Mouse (Mus musculus) layer of hippocampus, adult 18-20 months (tissue): ENCODE results near the gene Foxg1. TPM values are rescaled to one million over a fixed set of nuclear protein-coding genes. Genes with fewer than 3 reads are reported as not detected.

Experiments
- DNase-seq, 2 experiments: peaks; one replicate each; pipeline ENCODE4 v3.0.0; 2022; ENCODE audit warnings: low spot score in 2 of 2
- total RNA-seq, 2 experiments: library from RNA; stranded (reverse); gene quantifications; 2 replicates each; pipeline ENCODE4 v1.2.3; 2021

Foxg1 gene
- total RNA-seq, 2 experiments from 2014 or later, result 147 to 152 TPM

DNA sequence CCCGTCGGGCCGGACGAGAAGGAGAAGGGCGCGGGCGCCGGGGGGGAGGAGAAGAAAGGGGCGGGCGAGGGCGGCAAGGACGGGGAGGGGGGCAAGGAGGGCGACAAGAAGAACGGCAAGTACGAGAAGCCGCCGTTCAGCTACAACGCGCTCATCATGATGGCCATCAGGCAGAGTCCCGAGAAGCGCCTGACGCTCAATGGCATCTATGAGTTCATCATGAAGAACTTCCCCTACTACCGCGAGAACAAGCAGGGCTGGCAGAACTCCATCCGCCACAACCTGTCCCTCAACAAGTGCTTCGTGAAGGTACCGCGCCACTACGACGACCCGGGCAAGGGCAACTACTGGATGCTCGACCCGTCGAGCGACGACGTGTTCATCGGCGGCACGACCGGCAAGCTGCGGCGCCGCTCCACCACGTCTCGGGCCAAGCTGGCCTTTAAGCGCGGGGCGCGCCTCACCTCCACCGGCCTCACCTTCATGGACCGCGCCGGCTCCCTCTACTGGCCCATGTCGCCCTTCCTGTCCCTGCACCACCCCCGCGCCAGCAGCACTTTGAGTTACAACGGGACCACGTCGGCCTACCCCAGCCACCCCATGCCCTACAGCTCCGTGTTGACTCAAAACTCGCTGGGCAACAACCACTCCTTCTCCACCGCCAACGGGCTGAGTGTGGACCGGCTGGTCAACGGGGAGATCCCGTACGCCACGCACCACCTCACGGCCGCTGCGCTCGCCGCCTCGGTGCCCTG lies 2.6 kb downstream of the Foxg1 start, which contains the start of gene Gm43517:
Gene Gm43517, plus strand, starts transcription at position 299 of the 755 bp plus-strand sequence.
- DNase-seq, result peak in 1 of 2 experiments; percentile 55

DNA sequence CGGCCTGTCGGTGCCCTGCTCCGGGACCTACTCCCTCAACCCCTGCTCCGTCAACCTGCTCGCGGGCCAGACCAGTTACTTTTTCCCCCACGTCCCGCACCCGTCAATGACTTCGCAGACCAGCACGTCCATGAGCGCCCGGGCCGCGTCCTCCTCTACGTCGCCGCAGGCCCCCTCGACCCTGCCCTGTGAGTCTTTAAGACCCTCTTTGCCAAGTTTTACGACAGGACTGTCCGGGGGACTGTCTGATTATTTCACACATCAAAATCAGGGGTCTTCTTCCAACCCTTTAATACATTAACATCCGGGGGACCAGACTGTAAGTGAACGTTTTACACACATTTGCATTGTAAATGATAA lies 3.2 kb downstream of the Foxg1 start:
- no peak for DNase-seq

DNA sequence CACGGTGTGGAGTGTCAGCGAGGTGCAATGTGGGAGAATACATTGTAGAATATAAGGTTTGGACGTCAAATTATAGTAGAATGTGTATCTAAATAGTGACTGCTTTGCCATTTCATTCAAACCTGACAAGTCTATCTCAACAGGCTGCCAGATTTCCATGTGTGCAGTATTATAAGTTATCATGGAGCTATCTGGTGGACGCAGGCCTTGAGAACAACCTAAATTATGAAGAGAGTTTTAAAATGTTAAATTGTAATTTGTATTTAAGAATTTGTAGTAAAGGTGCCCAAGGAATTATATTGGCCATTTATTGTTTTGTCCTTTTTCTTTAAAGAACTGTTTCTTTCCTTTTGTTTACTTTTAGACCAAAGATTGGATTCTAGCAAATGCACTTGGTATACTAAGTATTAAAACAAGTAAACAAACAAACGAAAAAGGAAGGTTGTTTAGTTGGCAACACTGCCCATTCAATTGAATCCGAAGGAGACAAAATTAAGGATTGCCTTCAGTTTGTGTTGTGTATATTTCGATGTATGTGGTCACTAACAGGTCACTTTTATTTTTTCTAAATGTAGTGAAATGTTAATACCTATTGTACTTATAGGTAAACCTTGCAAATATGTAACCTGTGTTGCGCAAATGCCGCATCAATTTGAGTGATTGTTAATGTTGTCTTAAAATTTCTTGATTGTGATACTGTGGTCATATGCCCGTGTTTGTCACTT lies 3.8 kb downstream of the Foxg1 start:
- DNase-seq, result no peak

DNA sequence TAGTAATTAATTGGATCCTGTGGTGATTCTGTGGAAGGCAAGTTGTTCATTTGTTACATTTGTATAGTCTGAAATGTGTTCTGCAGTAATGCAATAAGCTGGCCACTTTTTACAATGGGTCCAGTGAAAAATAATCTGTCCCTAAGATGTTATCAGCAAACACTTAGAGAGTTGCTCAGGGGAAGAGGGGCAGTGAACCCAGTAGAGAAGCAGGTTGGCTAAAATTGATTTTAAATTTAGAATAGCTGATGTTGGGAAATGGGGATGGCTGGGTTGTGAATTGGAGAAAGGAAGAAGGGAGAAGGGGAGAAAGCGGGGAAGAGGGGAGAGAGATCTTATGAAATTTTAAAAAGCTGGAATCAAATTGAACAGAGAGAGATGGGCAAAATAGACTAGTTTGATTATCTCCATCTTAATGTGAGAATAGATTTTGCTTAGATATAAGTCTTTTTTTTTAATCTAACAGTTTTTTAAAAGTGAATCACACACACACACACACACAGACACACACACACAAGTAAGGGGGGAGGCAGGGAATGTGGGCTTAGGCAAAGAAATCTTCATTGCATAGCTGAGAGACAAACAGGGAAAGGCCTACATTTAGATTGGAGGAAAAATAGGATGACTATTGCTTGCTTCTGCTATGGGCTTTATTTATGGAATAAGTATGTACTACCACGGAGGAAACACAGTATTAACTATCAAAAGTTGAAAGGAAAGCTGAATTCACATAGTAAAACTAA lies 5.6 kb downstream of the Foxg1 start:
- no peak for DNase-seq

DNA sequence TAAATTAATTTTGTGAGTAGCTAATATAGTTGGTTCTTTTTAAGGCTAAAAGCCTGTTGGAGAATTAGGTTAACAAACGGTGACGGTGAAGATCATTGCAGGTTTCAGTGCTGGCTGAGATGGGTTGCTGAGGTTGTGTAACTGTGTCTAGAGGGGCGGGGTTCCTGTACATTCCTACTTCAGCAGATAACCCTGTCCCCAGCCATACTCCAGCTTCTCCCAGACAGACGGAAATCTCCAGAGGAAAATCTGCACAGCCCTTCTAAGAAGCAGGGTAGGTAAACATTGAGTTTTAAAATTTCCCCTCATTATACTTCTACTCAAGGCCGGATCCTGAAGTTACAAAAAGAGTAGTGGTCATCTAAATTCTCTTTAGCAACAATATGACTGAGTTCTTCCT lies 7.2 kb downstream of the Foxg1 start:
- DNase-seq, result peak in 1 of 2 experiments; percentile 56

DNA sequence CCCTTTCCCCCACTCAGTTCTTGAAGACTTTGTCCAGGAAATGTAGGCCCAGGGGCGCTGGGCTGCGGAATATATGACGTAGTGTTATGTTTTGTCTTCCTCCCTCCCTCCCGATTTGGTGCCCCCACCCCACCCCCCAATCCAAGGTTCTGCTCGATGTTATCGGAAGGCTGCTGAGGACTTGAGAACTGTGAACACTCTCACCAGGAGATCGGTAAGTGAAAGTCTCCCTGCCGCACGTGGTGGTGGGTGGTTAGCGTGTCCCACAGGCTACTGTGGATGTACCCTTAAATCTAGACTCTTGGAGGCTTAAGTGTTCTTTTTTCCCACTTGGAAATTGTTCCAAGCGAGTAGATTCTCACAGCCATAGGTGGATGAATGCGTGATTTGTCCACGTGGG lies 7.8 kb downstream of the Foxg1 start:
- peak in 1 of 2 experiments; percentile 57 for DNase-seq

DNA sequence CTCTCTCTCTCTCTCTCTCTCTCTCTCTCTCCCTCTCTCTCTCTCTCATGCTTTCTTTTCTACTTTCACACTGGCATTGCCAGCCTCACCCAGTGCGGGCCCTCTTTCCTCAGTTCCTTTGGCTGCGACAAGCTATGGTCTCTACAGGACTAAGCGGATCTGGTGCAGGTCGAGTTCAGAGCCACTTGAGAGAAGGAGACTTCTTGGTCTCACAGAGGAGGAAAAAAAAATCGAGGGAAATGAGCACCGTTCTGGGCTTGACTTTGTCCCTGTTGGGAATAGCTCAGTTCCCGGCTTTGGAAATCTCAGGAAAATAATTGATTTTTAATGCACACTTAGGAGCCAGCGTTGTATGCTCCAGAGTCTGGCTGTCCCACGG lies 8.5 kb downstream of the Foxg1 start:
- no peak for DNase-seq

DNA sequence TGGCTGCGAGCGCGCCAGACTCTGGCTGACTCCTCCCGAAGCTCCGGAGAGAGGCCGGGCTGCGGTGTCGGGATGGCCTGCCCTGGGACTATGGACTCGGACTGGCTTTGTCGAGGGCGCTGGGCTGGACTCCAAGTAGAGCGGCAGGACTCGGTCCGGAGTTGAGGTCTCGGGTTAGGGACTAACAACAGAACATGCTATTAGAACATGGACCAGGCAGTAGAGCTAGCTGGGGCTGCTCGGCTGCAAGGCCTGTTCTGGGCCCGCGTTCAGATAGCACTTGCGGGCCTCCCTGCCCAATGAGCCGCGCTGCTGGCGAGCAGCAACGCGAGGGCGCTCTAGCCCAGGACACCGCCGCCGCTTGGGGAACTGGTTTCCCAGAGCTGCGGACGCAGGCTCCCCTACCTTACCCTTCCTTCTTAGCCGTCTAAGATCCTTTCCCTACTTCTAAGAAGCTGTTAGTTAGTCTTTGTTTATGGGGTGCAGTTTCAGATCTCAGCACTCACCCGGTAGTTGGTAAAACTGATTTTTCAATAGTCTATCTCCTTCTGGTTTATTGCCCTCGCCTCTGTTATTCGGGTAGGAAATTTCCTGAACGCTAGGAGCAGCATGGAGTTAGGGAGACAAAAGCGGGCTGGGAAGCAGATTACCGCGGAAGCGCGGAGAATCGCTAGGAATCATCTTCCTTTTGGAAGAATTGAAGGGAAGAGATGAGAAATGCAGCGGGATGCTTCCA lies 9.0 kb downstream of the Foxg1 start:
- DNase-seq, result peak in 1 of 2 experiments; percentile 85

DNA sequence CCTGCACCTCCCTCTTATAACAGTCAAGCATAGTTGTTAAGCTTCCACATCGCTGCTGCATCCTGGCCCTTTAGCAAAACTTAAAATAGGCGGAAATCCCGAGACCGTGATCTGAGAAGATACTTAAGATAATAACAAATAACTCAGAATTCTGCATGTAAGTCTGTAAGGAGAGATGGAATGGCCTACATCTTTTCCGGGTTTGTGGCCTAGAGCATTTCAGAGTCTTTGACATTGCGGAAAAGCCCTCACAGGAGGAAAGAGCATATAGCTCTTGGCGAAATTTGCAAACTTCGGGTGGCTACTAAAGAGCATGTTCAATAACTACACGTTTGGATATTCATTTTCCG lies 9.6 kb downstream of the Foxg1 start:
- DNase-seq, result no peak

DNA sequence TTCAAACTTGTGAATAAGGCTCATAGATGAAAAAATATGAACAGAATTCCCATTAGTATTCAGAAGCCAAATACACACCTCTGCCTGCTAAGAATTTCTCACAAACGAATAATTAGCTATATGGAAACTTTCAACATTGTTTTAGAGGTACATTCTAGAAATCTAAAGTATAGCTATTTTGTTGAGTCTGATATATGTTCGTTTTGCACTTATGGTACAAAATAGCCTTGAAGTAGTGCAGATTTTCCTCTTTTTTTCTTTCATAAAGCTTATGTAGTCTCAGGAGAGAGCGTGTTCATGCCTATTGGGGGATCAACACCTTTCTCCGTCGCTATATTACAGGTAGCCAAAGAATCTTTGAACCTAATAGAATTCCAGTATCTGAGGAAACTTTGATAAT lies 10.4 kb downstream of the Foxg1 start:
- no peak for DNase-seq

DNA sequence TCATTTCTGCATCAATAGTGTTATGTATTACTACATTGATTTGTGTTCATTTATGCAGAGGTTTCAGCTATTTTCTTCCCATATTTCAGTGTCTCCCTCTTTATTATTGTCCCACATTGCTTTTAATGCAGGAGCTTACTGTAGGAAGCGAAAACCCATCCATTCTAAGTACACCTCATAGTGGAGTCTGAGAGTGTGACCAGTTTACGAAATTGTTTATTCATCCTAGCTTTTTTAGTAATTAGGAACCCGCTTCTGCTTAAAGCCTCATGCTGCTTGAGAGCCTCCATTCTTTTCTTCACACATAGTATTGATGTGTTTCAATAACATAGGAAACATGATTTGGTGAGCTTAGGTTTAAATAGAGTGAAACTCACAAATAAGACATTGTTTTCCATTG lies 11.2 kb downstream of the Foxg1 start:
- DNase-seq, result no peak

DNA sequence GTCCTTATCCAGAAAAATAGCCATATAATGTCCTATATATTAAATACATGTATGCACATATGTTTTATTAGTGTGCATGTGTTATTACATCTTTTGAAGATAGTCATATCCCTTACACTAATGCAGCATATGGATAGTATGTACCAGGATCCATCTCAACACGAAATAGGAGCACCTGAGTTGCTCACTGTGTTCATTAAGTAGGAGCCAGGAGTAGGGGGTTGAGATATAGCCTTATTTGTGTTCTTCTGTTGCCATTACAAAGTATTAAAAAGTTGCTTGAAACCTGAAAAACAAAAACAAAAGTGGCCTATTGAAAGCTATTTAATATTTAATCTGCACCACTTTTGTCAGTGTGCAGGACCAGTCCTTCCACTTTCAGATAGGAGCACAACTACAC lies 11.7 kb downstream of the Foxg1 start:
- DNase-seq, result no peak

DNA sequence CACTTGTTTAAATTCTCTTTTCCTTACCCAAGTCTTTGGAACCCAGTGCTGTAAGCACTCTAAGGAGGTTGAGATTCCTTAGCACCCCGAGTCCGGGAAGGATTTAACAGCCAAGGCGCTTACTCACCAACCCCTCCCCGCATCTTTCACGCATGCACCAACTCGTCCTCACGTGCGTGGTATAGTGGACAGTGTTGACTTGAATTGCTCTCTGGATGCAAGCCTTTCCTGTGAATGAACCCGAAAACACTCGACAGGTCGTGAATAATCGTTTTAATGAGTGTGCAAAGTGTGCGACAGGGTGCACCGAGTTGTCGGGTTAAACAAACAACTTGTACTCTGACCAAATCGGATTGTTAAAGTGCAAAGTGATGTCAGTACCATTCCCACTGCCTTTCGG lies 12.4 kb downstream of the Foxg1 start:
- peak in 1 of 2 experiments; percentile 55 for DNase-seq

DNA sequence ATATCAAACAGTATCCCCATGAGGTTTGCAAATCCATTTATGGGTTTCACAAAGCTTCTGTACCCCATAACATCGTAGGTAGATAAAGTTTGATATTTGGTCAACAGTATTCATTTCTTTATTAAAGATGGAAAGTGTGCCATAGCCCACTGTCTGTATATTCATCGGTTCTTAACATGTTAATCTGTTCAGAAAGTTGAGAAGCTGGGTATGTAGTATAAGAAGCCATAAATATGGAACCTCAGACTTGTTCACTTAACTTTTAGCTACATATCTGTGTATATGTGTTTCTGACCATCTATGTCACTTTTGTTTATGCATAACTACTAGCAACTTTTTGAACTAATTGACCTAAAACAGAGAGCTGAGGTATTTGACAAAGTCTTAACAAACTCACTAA lies 13.5 kb downstream of the Foxg1 start:
- no peak for DNase-seq

DNA sequence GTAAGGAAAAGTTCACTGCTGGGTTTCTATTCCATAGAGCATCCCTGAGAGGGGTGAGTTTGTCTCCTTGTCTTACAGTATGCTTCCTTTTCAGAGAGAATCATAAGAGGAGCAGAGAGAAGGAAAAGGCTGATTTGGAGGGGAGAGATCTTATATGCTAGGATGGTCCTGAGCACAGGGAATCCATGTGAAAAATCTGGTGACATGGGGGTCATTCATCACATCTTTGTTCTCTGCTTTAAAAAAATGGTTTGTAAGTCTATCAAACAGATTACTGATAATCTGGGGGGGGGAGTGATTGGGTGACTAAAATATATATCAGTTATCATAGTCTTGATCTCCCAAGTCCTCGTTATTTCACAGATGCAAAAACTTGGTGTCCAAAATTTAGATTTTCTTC lies 14.3 kb downstream of the Foxg1 start:
- DNase-seq, result no peak

DNA sequence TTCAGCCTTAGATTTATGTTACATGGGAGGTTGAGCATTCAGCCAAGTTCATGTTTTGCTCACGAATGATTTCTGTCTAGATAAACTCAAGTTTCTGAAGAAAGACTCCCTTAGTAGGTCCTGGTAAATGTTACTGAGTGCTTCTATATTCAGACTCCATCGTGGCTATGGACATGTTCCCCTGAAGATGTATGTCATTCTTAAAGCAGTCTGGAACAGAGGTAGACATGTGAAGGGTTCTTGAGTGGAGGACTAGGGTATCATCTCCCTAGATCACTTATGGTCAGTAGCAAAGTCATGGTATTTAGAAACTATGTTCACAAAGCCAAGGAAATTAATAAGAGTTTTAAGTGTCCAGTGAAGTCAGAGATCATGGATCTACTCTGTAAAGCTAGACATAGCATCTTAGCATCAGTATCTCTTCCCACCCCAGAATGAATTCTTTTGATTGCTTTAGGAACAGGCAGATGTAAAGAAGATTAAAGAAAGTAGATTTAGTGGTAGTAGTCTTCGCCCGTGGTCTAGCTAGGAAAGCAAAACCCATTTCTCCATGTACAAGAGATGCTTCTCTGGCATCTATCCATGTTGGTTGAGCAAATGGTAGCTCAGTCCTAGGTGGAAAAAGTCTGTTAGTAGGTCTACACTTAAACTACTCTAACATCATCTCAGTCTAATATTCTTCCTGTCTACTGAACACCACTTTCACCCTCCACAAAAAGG lies 15.1 kb downstream of the Foxg1 start:
- no peak for DNase-seq

DNA sequence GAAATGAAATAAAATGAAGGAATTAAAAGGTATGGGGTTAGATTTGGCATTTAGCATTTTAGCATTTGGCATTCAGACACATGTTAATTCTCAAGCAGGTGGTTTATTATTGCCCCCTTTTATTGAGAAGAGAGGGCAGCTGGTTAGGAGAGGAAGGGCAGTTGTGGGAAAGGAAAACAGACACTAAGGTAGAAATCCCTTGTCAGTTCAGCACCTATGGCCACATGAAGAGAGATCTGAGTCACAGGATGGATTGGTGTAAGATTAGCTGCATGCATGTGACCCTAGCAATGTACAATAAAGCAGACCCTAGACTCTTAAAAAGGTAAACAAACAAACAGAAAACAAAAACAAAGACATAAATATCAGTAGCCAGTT lies 15.7 kb downstream of the Foxg1 start:
- no peak for DNase-seq

DNA sequence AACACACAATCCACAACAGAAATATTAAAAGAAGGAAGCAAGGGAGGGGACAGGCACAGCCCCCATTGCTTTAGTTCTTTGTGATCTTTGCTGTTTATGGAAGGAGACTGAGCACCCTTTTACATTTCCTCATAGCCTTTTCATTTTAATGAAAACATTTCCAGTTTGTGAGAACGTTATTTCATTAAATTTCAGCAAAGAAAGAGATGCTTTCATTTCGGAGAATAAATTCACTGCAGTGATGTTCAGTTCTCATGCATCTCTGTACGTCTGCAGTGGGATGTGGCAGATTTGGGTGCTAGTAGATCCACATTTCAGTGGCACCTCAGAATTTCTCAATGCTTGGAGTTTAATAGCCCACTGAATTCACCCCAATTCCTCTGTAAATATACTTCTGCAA lies 16.2 kb downstream of the Foxg1 start:
- DNase-seq, result no peak

DNA sequence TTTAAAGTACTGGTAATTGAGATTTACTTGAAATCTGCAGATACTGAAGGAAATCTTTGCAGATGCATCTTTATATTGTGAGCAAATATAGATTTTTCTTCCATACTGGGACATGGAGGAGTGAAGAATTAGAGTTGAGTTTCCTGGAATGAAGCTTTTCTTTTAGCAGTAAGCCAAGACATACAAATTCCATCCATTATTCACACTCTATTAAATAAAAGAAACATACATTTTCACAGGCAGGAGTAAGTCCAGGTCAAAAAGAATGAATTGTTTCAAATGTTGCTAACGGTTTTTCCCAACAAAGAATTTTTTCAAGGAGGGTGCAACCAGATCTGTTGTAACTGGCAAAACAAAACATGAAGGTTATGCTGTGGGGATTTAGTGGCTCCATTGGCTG lies 17.2 kb downstream of the Foxg1 start:
- no peak for DNase-seq

DNA sequence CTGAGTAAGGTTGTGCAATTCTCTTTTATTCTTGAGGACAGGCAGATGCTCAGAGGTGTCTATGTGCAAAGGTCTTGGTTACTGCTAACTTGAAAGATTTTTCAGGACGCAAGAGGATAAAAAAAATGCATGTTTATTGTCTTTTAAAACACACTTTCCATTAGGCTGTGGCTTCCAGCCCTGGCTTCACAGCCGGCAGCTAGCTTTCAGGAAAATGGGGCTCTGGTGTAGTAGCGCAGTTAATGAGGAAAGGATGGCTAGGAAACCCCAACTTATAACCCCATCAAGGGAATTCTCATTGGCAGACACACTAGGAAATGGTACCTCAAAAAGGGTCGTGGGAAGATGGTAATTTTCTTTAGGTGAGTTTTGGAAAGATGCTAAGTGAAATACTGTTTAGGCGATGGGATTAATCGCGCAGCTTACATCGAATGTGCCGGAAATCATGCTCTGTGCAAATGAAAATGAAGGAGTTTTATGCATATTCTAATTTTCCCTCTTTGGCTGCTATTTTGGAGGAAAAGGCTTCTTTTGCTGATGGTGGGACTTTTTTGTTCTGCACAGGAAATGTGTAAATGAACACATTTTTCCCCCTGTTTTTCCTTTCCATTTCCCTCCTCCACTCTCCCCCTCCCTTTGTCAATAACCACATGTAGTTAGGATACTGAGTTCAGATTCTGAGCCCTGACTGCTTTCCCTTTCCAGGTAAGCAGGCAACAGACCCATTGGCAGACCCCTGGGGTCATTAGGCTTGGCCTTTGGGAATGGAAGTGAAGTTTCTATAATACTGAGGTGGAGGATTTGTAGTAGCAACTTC lies 17.8 kb downstream of the Foxg1 start:
- peak in 1 of 2 experiments; percentile 57 for DNase-seq
